Mouse (Mus musculus) intestine, embryonic 15.5 days (tissue): ENCODE measurements around the gene Tnpo3. TPM values are rescaled to one million over a fixed set of nuclear protein-coding genes. Genes with fewer than 3 reads are reported as not detected.

Experiments used
- ATAC-seq: fragments of 200-750 bp; cut with Nextera tagmentation; 2 replicates; pipeline ENCODE4 v1.8.0; 2017; ENCODE audit warnings: moderate TSS enrichment, moderate library complexity
- H3K27ac ChIP-seq: fragments of 300-500 bp; sonication (generic); 2 replicates; pipeline ENCODE4 v1.5.1; 2015; ENCODE audit warnings: mild to moderate bottlenecking, inconsistent platforms
- H3K27me3 ChIP-seq: fragments of 300-500 bp; sonication (generic); replicated peaks from 2 replicates; pipeline ENCODE4 v1.6.1; 2015; ENCODE audit warnings: inconsistent platforms
- H3K36me3 ChIP-seq: fragments of 300-500 bp; sonication (generic); 2 replicates; pipeline ENCODE4 v1.6.1; 2015; ENCODE audit warnings: inconsistent platforms
- H3K4me1 ChIP-seq: fragments of 300-500 bp; sonication (generic); replicated peaks from 2 replicates; pipeline ENCODE4 v1.6.1; 2015; ENCODE audit warnings: inconsistent platforms
- H3K4me2 ChIP-seq: fragments of 300-500 bp; sonication (generic); replicated peaks from 2 replicates; pipeline ENCODE4 v1.6.1; 2015; ENCODE audit warnings: mild to moderate bottlenecking, inconsistent platforms
- H3K4me3 ChIP-seq: fragments of 300-500 bp; sonication (generic); replicated peaks from 2 replicates; pipeline ENCODE4 v1.5.1; 2015; ENCODE audit warnings: inconsistent platforms
- H3K9ac ChIP-seq: fragments of 300-500 bp; sonication (generic); 2 replicates; pipeline ENCODE4 v1.6.1; 2015; ENCODE audit warnings: inconsistent platforms
- H3K9me3 ChIP-seq: fragments of 300-500 bp; sonication (generic); 2 replicates; pipeline ENCODE4 v1.6.1; 2016; ENCODE audit warnings: inconsistent platforms
- WGBS: fragments of 180-500 bp; shearing (Covaris S2); methylation state at CpG from one replicate; pipeline ENCODE4 v1.1.7; 2015; 5-methylcytosine and 5-hydroxymethylcytosine counted together
- polyA plus RNA-seq: library from polyadenylated mRNA; unstranded; fragments of >200 nt; fragmentation: Nextera tagmentation; extraction: Ambion mirVana; gene quantifications from 2 replicates; pipeline ENCODE4 v1.2.1, GENCODE M21; 2015

Tnpo3 gene
- polyA plus RNA-seq, 1 experiment from 2014 or later: 78.8 TPM

- no peaks in the 10 kb centered on the region for H3K9me3 ChIP-seq
- WGBS: 47% methylated on average over 6 of the region's 6 CpGs
- H3K27me3 ChIP-seq: peaks cover 12% of the 10 kb centered on the region
- H3K36me3 ChIP-seq: no peaks in the 10 kb centered on the region
- no peak overlapping the region for H3K27ac ChIP-seq
- peaks cover 26% of the 10 kb centered on the region for H3K4me1 ChIP-seq
- H3K4me2 ChIP-seq: no peak overlapping the region
- no peak overlapping the region for H3K4me3 ChIP-seq
- no peak for ATAC-seq
- H3K9ac ChIP-seq: no peak overlapping the region
Observed at GRCm38 (mm10) chr6:29522626-29523300, 86.9 kb downstream of the Tnpo3 start.

GRCm38 (mm10) chr6:29517139-29517538 lies 92.5 kb downstream of the Tnpo3 start:
- Histone ChIP-seq H3K4me1 (peaks cover 9% of the 10 kb centered on the region), H3K9me3 (no peaks in the 10 kb centered on the region), H3K4me2 (no peak overlapping the region), H3K27ac (no peak overlapping the region), H3K27me3 (no peaks in the 10 kb centered on the region), H3K9ac (no peak overlapping the region), H3K36me3 (no peaks in the 10 kb centered on the region), H3K4me3 (no peak overlapping the region)
- 3% methylated on average over 5 of the region's 5 CpGs for WGBS
- 0 out of 2 replicates have a peak, but pooled peaks have one; percentile 18 for ATAC-seq

- Histone ChIP-seq H3K36me3 (no peaks in the 10 kb centered on the region), H3K4me1 (peaks cover 20% of the 10 kb centered on the region), H3K9me3 (no peaks in the 10 kb centered on the region), H3K27ac (peak overlapping the region; percentile 59; the same call in 1 of the 2 replicates), H3K27me3 (no peaks in the 10 kb centered on the region), H3K4me2 (peak overlapping the region; percentile 52), H3K9ac (0 out of 2 replicates have a peak overlapping the region, but pooled peaks have one; percentile 17), H3K4me3 (0 out of 2 replicates have a peak overlapping the region, but pooled peaks have one; percentile 4)
- peak; percentile 85 for ATAC-seq
- under 1% methylated on average over 11 of the region's 11 CpGs for WGBS
Observed at GRCm38 (mm10) chr6:29513284-29513683, 96.4 kb downstream of the Tnpo3 start.

GRCm38 (mm10) chr6:29509086-29509485 lies 100.6 kb downstream of the Tnpo3 start:
- Histone ChIP-seq H3K27me3 (no peaks in the 10 kb centered on the region), H3K27ac (peak overlapping the region; percentile 52; the same call in 1 of the 2 replicates), H3K4me2 (no peak overlapping the region; the same call in 1 of the 2 replicates), H3K4me3 (no peak overlapping the region), H3K36me3 (no peaks in the 10 kb centered on the region), H3K9me3 (no peaks in the 10 kb centered on the region), H3K9ac (no peak overlapping the region), H3K4me1 (peaks cover 29% of the 10 kb centered on the region)
- peak; percentile 57 for ATAC-seq
- WGBS: 26% methylated on average over 2 of the region's 2 CpGs

GRCm38 (mm10) chr6:29507447-29508309 lies 102.0 kb downstream of the Tnpo3 start, which contains the start of gene Kcp:
TSS of gene Kcp (minus strand) at chr6:29507952.
- peak; percentile 68 for ATAC-seq
- no peaks in the 10 kb centered on the region for H3K27me3 ChIP-seq
- peak within 1 kb of the TSS; percentile 57 for H3K9ac ChIP-seq
- no peaks in the 10 kb centered on the region for H3K36me3 ChIP-seq
- WGBS: 1% methylated on average over 47 of the region's 47 CpGs
- peak within 1 kb of the TSS; percentile 54 for H3K4me3 ChIP-seq
- H3K27ac ChIP-seq: peak within 1 kb of the TSS; percentile 52; the same call in 1 of the 2 replicates
- H3K9me3 ChIP-seq: no peaks in the 10 kb centered on the region
- peak within 1 kb of the TSS; percentile 83 for H3K4me2 ChIP-seq
- H3K4me1 ChIP-seq: peaks cover 20% of the 10 kb centered on the region

GRCm38 (mm10) chr6:29506834-29507233 lies 102.9 kb downstream of the Tnpo3 start:
- ATAC-seq: no peak
- peak overlapping the region; percentile 83 for H3K4me2 ChIP-seq
- peaks cover 19% of the 10 kb centered on the region for H3K4me1 ChIP-seq
- no peak overlapping the region for H3K27ac ChIP-seq
- WGBS: 28% methylated on average over 8 of the region's 8 CpGs
- H3K9ac ChIP-seq: peak overlapping the region; percentile 57; the same call in 1 of the 2 replicates
- no peaks in the 10 kb centered on the region for H3K36me3 ChIP-seq
- no peaks in the 10 kb centered on the region for H3K27me3 ChIP-seq
- H3K9me3 ChIP-seq: no peaks in the 10 kb centered on the region
- H3K4me3 ChIP-seq: peak overlapping the region; percentile 54

GRCm38 (mm10) chr6:29505493-29505892 lies 104.2 kb downstream of the Tnpo3 start:
- peaks cover 19% of the 10 kb centered on the region for H3K4me1 ChIP-seq
- H3K9me3 ChIP-seq: no peaks in the 10 kb centered on the region
- H3K27ac ChIP-seq: no peak overlapping the region
- no peaks in the 10 kb centered on the region for H3K27me3 ChIP-seq
- no peak overlapping the region for H3K9ac ChIP-seq
- ATAC-seq: no peak
- WGBS: 86% methylated on average over 5 of the region's 5 CpGs
- no peak overlapping the region for H3K4me2 ChIP-seq
- no peak overlapping the region for H3K4me3 ChIP-seq
- no peaks in the 10 kb centered on the region for H3K36me3 ChIP-seq

- Histone ChIP-seq H3K27ac (no peak overlapping the region), H3K9ac (no peak overlapping the region), H3K27me3 (no peaks in the 10 kb centered on the region; the same call in 1 of the 2 replicates), H3K4me2 (no peak overlapping the region), H3K4me3 (no peak overlapping the region), H3K36me3 (no peaks in the 10 kb centered on the region), H3K9me3 (no peaks in the 10 kb centered on the region), H3K4me1 (0 out of 2 replicates have a peak, but pooled peaks cover 2% of the 10 kb centered on the region)
- no peak for ATAC-seq
- 88% methylated on average over 1 of the region's 1 CpGs for WGBS
Observed at GRCm38 (mm10) chr6:29501599-29501998, 108.1 kb downstream of the Tnpo3 start.

GRCm38 (mm10) chr6:29500810-29501209 lies 108.9 kb downstream of the Tnpo3 start:
- ATAC-seq: no peak
- WGBS: 92% methylated on average over 6 of the region's 6 CpGs
- H3K4me1 ChIP-seq: no peaks in the 10 kb centered on the region

GRCm38 (mm10) chr6:29500177-29500576 lies 109.5 kb downstream of the Tnpo3 start:
- WGBS: 85% methylated on average over 7 of the region's 7 CpGs
- Histone ChIP-seq H3K4me3 (no peak overlapping the region), H3K27ac (no peak overlapping the region), H3K4me1 (no peaks in the 10 kb centered on the region), H3K36me3 (no peaks in the 10 kb centered on the region), H3K4me2 (no peak overlapping the region), H3K9ac (no peak overlapping the region), H3K27me3 (peaks cover 6% of the 10 kb centered on the region), H3K9me3 (no peaks in the 10 kb centered on the region)
- no peak for ATAC-seq

More at GRCm38 (mm10) chr6:29500810-29501209, 108.9 kb downstream of the Tnpo3 start:
- Histone ChIP-seq H3K4me3 (no peak overlapping the region), H3K9me3 (no peaks in the 10 kb centered on the region), H3K27ac (no peak overlapping the region), H3K27me3 (peaks cover 3% of the 10 kb centered on the region), H3K9ac (no peak overlapping the region), H3K4me2 (no peak overlapping the region), H3K36me3 (no peaks in the 10 kb centered on the region)

GRCm38 (mm10) chr6:29497791-29498190 lies 111.9 kb downstream of the Tnpo3 start:
- WGBS: 28% methylated on average over 2 of the region's 2 CpGs
- ATAC-seq: 0 out of 2 replicates have a peak, but pooled peaks have one; percentile 25

GRCm38 (mm10) chr6:29496270-29496669 lies 113.4 kb downstream of the Tnpo3 start:
- no peak overlapping the region for H3K4me3 ChIP-seq
- peaks cover 6% of the 10 kb centered on the region for H3K27me3 ChIP-seq
- 41% methylated on average over 25 of the region's 25 CpGs for WGBS
- H3K27ac ChIP-seq: no peak overlapping the region
- no peak for ATAC-seq
- H3K4me2 ChIP-seq: no peak overlapping the region
- no peak overlapping the region for H3K9ac ChIP-seq
- H3K9me3 ChIP-seq: no peaks in the 10 kb centered on the region
- H3K36me3 ChIP-seq: no peaks in the 10 kb centered on the region
- no peaks in the 10 kb centered on the region for H3K4me1 ChIP-seq

More at GRCm38 (mm10) chr6:29497791-29498190, 111.9 kb downstream of the Tnpo3 start:
- Histone ChIP-seq H3K4me1 (no peaks in the 10 kb centered on the region), H3K27me3 (peaks cover 6% of the 10 kb centered on the region), H3K9me3 (no peaks in the 10 kb centered on the region), H3K27ac (no peak overlapping the region), H3K4me2 (no peak overlapping the region), H3K36me3 (no peaks in the 10 kb centered on the region), H3K4me3 (no peak overlapping the region), H3K9ac (no peak overlapping the region)
